Mouse (Mus musculus): ENCODE results near the gene Utrn. TPM values are rescaled to one million over a fixed set of nuclear protein-coding genes. Genes with fewer than 3 reads are reported as not detected.

The Utrn gene
- 75.8 and 81.7 TPM in 2 replicates for polyA plus RNA-seq (2015; fragmentation: Nextera tagmentation; extraction: Ambion mirVana)

- Histone ChIP-seq H3K9me3 (ENCODE audit: control insufficient read depth, low read length) (no peaks in the 10 kb centered on the region), H3K4me3 (ENCODE audit: low read length) (peak within 1 kb of the TSS; percentile 83), H3K36me3 (ENCODE audit: control insufficient read depth, insufficient read depth, low read length) (no peaks in the 10 kb centered on the region), H3K4me2 (ENCODE audit: low read depth, low read length) (peak within 1 kb of the TSS; percentile 93), H3K27ac (ENCODE audit: low read length) (peak within 1 kb of the TSS; percentile 97), H3K9ac (ENCODE audit: low read length) (peak within 1 kb of the TSS; percentile 88), H3K4me1 (replicated peaks; ENCODE audit: control insufficient read depth, insufficient read depth, low read length) (peaks cover 13% of the 10 kb centered on the region), H3K27me3 (ENCODE audit: control insufficient read depth, insufficient read depth, low read depth, low read length) (no peaks in the 10 kb centered on the region)
- under 1% methylated on average over 70 of the region's 77 CpGs for WGBS
- ATAC-seq (ENCODE audit: low read depth), result peak; percentile 93
Observed at GRCm38 (mm10) chr10:12869029-12869671, at the start of gene Utrn. Gene Utrn (minus strand): TSS chr10:12869365.

- 85% methylated on average over 1 of the region's 1 CpGs for WGBS
- no peaks in the 10 kb centered on the region for H3K36me3 ChIP-seq (ENCODE audit: control insufficient read depth, insufficient read depth, low read length)
- H3K27me3 ChIP-seq (ENCODE audit: control insufficient read depth, insufficient read depth, low read depth, low read length), result no peaks in the 10 kb centered on the region
- no peak overlapping the region for H3K4me2 ChIP-seq (ENCODE audit: low read depth, low read length)
- H3K27ac ChIP-seq (ENCODE audit: low read length), result no peak overlapping the region
- no peaks in the 10 kb centered on the region; the same call in 1 of the 2 replicates for H3K4me1 ChIP-seq (replicated peaks; ENCODE audit: control insufficient read depth, insufficient read depth, low read length)
- H3K9me3 ChIP-seq (ENCODE audit: control insufficient read depth, low read length), result no peaks in the 10 kb centered on the region
- no peak overlapping the region for H3K4me3 ChIP-seq (ENCODE audit: low read length)
- ATAC-seq (ENCODE audit: low read depth), result no peak
- no peak overlapping the region for H3K9ac ChIP-seq (ENCODE audit: low read length)
Observed at GRCm38 (mm10) chr10:12917626-12918025, 48.5 kb upstream of the Utrn start.

- Histone ChIP-seq H3K4me3 (ENCODE audit: low read length) (no peak overlapping the region), H3K4me2 (ENCODE audit: low read depth, low read length) (no peak overlapping the region), H3K9me3 (ENCODE audit: control insufficient read depth, low read length) (no peaks in the 10 kb centered on the region), H3K27me3 (ENCODE audit: control insufficient read depth, insufficient read depth, low read depth, low read length) (no peaks in the 10 kb centered on the region), H3K4me1 (replicated peaks; ENCODE audit: control insufficient read depth, insufficient read depth, low read length) (peaks cover 2% of the 10 kb centered on the region; the same call in 1 of the 2 replicates), H3K9ac (ENCODE audit: low read length) (no peak overlapping the region), H3K36me3 (ENCODE audit: control insufficient read depth, insufficient read depth, low read length) (no peaks in the 10 kb centered on the region), H3K27ac (ENCODE audit: low read length) (no peak overlapping the region)
- 74% methylated on average over 6 of the region's 6 CpGs for WGBS
- ATAC-seq (ENCODE audit: low read depth), result no peak
Observed at GRCm38 (mm10) chr10:12916376-12916775, 47.2 kb upstream of the Utrn start.

GRCm38 (mm10) chr10:12915826-12916225 lies 46.7 kb upstream of the Utrn start:
- no peaks in the 10 kb centered on the region for H3K9me3 ChIP-seq (ENCODE audit: control insufficient read depth, low read length)
- no peak overlapping the region for H3K27ac ChIP-seq (ENCODE audit: low read length)
- no peaks in the 10 kb centered on the region for H3K36me3 ChIP-seq (ENCODE audit: control insufficient read depth, insufficient read depth, low read length)
- H3K9ac ChIP-seq (ENCODE audit: low read length), result no peak overlapping the region
- H3K4me3 ChIP-seq (ENCODE audit: low read length), result no peak overlapping the region
- no peaks in the 10 kb centered on the region for H3K27me3 ChIP-seq (ENCODE audit: control insufficient read depth, insufficient read depth, low read depth, low read length)
- peaks cover 2% of the 10 kb centered on the region; the same call in 1 of the 2 replicates for H3K4me1 ChIP-seq (replicated peaks; ENCODE audit: control insufficient read depth, insufficient read depth, low read length)
- WGBS, result 46% methylated on average over 7 of the region's 7 CpGs
- H3K4me2 ChIP-seq (ENCODE audit: low read depth, low read length), result no peak overlapping the region
- no peak for ATAC-seq (ENCODE audit: low read depth)

- H3K27me3 ChIP-seq (ENCODE audit: control insufficient read depth, insufficient read depth, low read depth, low read length), result no peaks in the 10 kb centered on the region
- no peaks in the 10 kb centered on the region for H3K36me3 ChIP-seq (ENCODE audit: control insufficient read depth, insufficient read depth, low read length)
- H3K9ac ChIP-seq (ENCODE audit: low read length), result no peak overlapping the region
- H3K4me1 ChIP-seq (replicated peaks; ENCODE audit: control insufficient read depth, insufficient read depth, low read length), result peaks cover 2% of the 10 kb centered on the region; the same call in 1 of the 2 replicates
- no peak for ATAC-seq (ENCODE audit: low read depth)
- no peak overlapping the region for H3K4me3 ChIP-seq (ENCODE audit: low read length)
- H3K27ac ChIP-seq (ENCODE audit: low read length), result no peak overlapping the region
- WGBS, result 92% methylated on average over 1 of the region's 1 CpGs
- H3K4me2 ChIP-seq (ENCODE audit: low read depth, low read length), result no peak overlapping the region
- H3K9me3 ChIP-seq (ENCODE audit: control insufficient read depth, low read length), result no peaks in the 10 kb centered on the region
Observed at GRCm38 (mm10) chr10:12914203-12914602, 45.0 kb upstream of the Utrn start.

- Histone ChIP-seq H3K27ac (ENCODE audit: low read length) (peak overlapping the region; percentile 72), H3K4me1 (replicated peaks; ENCODE audit: control insufficient read depth, insufficient read depth, low read length) (peaks cover 2% of the 10 kb centered on the region; the same call in 1 of the 2 replicates), H3K27me3 (ENCODE audit: control insufficient read depth, insufficient read depth, low read depth, low read length) (no peaks in the 10 kb centered on the region), H3K9ac (ENCODE audit: low read length) (peak overlapping the region; percentile 51), H3K36me3 (ENCODE audit: control insufficient read depth, insufficient read depth, low read length) (no peaks in the 10 kb centered on the region), H3K4me3 (ENCODE audit: low read length) (peak overlapping the region; percentile 25), H3K9me3 (ENCODE audit: control insufficient read depth, low read length) (no peaks in the 10 kb centered on the region), H3K4me2 (ENCODE audit: low read depth, low read length) (peak overlapping the region; percentile 53)
- ATAC-seq (ENCODE audit: low read depth), result peak; percentile 69
- WGBS, result 21% methylated on average over 11 of the region's 11 CpGs
Observed at GRCm38 (mm10) chr10:12911981-12912530, 42.9 kb upstream of the Utrn start.

- Histone ChIP-seq H3K9me3 (ENCODE audit: control insufficient read depth, low read length) (no peaks in the 10 kb centered on the region), H3K9ac (ENCODE audit: low read length) (no peak overlapping the region), H3K27me3 (ENCODE audit: control insufficient read depth, insufficient read depth, low read depth, low read length) (no peaks in the 10 kb centered on the region), H3K4me1 (replicated peaks; ENCODE audit: control insufficient read depth, insufficient read depth, low read length) (peaks cover 2% of the 10 kb centered on the region; the same call in 1 of the 2 replicates), H3K27ac (ENCODE audit: low read length) (no peak overlapping the region), H3K4me3 (ENCODE audit: low read length) (no peak overlapping the region; the same call in 1 of the 2 replicates), H3K4me2 (ENCODE audit: low read depth, low read length) (peak overlapping the region; percentile 53), H3K36me3 (ENCODE audit: control insufficient read depth, insufficient read depth, low read length) (no peaks in the 10 kb centered on the region)
- ATAC-seq (ENCODE audit: low read depth), result peak; percentile 7; the same call in 1 of the 2 replicates
- 78% methylated on average over 13 of the region's 13 CpGs for WGBS
Observed at GRCm38 (mm10) chr10:12911451-12911850, 42.3 kb upstream of the Utrn start.

GRCm38 (mm10) chr10:12909891-12910290 lies 40.7 kb upstream of the Utrn start:
- no peak overlapping the region for H3K4me3 ChIP-seq (ENCODE audit: low read length)
- no peak for ATAC-seq (ENCODE audit: low read depth)
- H3K4me1 ChIP-seq (replicated peaks; ENCODE audit: control insufficient read depth, insufficient read depth, low read length), result peaks cover 2% of the 10 kb centered on the region; the same call in 1 of the 2 replicates
- no peak overlapping the region for H3K9ac ChIP-seq (ENCODE audit: low read length)
- H3K9me3 ChIP-seq (ENCODE audit: control insufficient read depth, low read length), result no peaks in the 10 kb centered on the region
- no peak overlapping the region for H3K4me2 ChIP-seq (ENCODE audit: low read depth, low read length)
- H3K27me3 ChIP-seq (ENCODE audit: control insufficient read depth, insufficient read depth, low read depth, low read length), result no peaks in the 10 kb centered on the region
- no peaks in the 10 kb centered on the region for H3K36me3 ChIP-seq (ENCODE audit: control insufficient read depth, insufficient read depth, low read length)
- WGBS, result 87% methylated on average over 2 of the region's 2 CpGs
- no peak overlapping the region for H3K27ac ChIP-seq (ENCODE audit: low read length)

GRCm38 (mm10) chr10:12909179-12909578 lies 40.0 kb upstream of the Utrn start:
- no peak overlapping the region for H3K9ac ChIP-seq (ENCODE audit: low read length)
- H3K9me3 ChIP-seq (ENCODE audit: control insufficient read depth, low read length), result no peaks in the 10 kb centered on the region
- no peaks in the 10 kb centered on the region for H3K27me3 ChIP-seq (ENCODE audit: control insufficient read depth, insufficient read depth, low read depth, low read length)
- no peaks in the 10 kb centered on the region for H3K36me3 ChIP-seq (ENCODE audit: control insufficient read depth, insufficient read depth, low read length)
- no peak overlapping the region for H3K4me3 ChIP-seq (ENCODE audit: low read length)
- H3K4me1 ChIP-seq (replicated peaks; ENCODE audit: control insufficient read depth, insufficient read depth, low read length), result peaks cover 2% of the 10 kb centered on the region; the same call in 1 of the 2 replicates
- H3K27ac ChIP-seq (ENCODE audit: low read length), result no peak overlapping the region
- WGBS, result 55% methylated on average over 1 of the region's 1 CpGs
- H3K4me2 ChIP-seq (ENCODE audit: low read depth, low read length), result no peak overlapping the region
- ATAC-seq (ENCODE audit: low read depth), result no peak

Data from lung, embryonic 16.5 days (tissue).